Mouse (Mus musculus) C2C12 (cell line): ENCODE results near the gene Cit.

ENCODE experiments used
- CEBPB ChIP-seq: IDR thresholded peaks from one replicate; pipeline ENCODE4 v1.6.1; 2011; ENCODE audit warnings: low read depth, mild to moderate bottlenecking, control low read depth, moderate library complexity
- CTCF ChIP-seq: IDR thresholded peaks from one replicate; pipeline ENCODE4 v1.5.1; 2011; ENCODE audit not compliant: control insufficient read depth, insufficient read depth, insufficient read length
- MAX ChIP-seq: IDR thresholded peaks from one replicate; pipeline ENCODE4 v1.6.1; 2011; ENCODE audit warnings: mild to moderate bottlenecking, control low read depth
- MYOD1 ChIP-seq: IDR thresholded peaks from one replicate; pipeline ENCODE4 v1.6.1; 2011; ENCODE audit warnings: low read depth; ENCODE audit not compliant: control insufficient read depth, insufficient read length

- TF ChIP-seq CTCF (no peak), MAX (no peak), CEBPB (no peak), MYOD1 (no peak)
Observed at GRCm38 (mm10) chr5:115850250-115851028, 5.4 kb downstream of the Cit start.
